Mouse (Mus musculus) gastrocnemius, postnatal 10 days (tissue): Measurements from ENCODE around the gene Plpp7. TPM values are rescaled to one million over a fixed set of nuclear protein-coding genes. Genes with fewer than 3 reads are reported as not detected.
A peak's percentile ranks its signal among the peaks of the same experiment; 100 is the strongest.

Experiments
- DNase-seq: peaks from one replicate; pipeline ENCODE4 v3.0.0; 2021; ENCODE audit warnings: mixed read lengths
- total RNA-seq, 2 experiments: library from RNA; stranded (reverse); gene quantifications; 2 replicates each; pipeline ENCODE4 v1.2.3; 2021

Gene Plpp7
- total RNA-seq, 2 experiments from 2014 or later = 90.3 to 101 TPM

DNA sequence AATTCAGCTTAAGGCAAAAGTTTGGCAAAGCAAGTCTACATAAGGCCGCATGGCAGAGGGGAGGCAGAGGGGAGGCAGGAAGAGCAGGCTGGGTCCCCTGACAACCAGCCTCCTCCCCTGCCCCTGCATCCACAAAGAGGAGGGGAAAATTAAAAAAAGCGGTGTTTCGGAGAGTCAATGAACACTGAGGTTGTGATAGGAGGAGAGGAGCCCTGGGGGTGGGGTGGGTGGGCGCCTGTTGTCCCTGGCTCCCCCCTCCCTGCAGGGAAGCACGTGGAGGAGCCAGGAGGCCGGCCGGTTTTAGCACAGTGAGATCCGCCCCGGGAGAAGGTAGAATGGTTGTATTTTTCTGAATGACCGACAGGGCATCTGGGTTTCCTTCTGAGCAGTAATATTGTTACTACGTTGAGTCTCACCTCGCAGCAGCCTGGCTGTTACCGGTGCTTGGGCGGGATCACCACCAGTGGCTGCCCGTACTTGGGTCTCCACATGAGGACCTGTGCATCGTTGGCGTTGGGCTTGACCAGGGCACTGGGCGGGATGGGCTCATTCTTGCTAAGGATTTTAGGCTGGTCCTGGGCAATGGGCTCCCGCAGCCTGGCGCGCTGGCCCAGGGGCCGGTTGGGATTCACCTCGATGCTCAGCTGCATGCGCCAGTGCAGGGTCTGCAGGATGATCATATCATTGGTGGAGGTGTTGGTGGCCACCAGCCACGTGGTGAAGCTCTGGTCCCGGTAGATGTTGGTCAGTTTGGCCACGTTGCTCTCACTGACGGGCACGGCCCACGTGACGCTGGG is 26.3 kb upstream of the Plpp7 start:
- no peak for DNase-seq

DNA sequence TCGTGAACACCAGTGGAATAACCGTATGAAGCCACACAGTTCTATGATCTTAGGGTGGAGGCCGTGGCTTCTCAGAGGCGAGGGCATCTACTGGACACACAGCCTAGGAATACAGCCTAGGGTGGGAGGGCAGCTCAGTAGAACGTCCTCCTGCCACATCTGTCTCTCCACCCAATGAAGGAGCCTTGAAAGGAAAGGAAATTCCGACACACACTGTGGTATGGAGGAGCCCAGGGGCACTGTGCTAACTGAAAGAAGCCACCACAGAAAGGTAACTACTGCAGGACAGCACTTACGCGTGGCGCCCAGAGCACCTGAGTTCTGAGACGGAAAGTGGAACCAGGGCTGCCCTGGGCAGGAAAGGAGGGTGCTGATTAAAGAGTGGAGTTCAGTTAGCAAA is 24.6 kb upstream of the Plpp7 start:
- DNase-seq = no peak

DNA sequence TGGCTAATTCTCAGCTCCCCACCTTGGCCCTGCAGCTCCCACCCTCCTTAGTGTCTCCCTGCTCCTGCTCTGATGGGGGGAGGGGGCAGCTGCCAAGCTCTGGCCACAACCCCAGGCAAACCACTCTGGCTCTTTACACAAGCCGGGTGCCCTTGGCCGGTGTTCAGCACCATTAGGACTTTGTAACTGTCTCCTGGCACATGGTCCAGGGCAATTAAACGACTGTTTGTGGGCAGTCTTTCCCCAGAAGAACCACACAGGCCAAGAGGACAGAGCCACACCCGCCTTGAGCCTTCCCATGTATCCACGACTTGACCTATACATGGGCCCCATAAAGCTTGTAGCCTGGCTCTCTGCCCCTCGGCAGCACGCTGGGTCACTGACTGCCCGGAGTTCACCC is 20.9 kb upstream of the Plpp7 start:
- DNase-seq = peak; percentile 49

DNA sequence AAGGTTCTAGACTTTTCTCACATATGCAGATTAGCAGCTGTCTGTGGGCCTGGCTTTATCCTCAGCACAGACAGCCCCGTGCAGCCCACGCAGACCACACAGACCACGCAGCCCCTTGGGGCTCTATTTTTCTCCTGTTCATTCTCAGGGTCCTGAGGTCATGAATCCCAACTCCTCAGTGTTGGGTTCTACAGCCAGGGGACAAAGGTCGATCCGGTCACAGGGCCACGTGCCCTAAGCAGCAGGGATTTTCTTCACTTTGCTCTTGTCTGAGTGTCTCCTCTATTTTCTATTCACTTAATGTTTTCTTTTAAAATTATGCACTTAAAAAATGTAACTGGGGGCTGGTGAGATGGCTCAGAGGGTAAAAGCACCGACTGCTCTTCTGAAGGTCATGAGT is 20.0 kb upstream of the Plpp7 start:
- no peak for DNase-seq

DNA sequence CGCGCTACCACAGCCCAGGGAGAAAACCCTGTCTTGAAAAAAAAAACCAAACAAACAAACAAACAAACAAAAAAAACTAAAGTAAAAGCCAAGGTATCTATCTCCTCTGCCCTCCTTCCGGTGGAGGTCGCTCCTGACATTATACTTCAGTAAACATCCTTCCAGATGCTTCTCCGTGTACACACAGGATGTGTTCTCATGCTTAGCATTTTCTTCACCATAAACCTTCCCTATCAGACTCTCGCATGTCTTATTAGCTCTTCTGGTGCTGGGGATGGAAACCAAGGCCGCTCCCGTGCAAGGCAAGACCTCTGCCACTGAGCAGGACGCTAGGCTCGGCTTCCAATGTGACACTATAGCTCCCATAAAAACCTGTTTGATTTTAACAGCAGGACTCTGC is 17.6 kb upstream of the Plpp7 start:
- no peak for DNase-seq

GRCm38 (mm10) chr2:32078522-32078921 is 16.8 kb upstream of the Plpp7 start:
- DNase-seq = peak; percentile 31

- DNase-seq = peak; percentile 50
Observed at GRCm38 (mm10) chr2:32079191-32079725, 16.1 kb upstream of the Plpp7 start.

- DNase-seq = no peak
Observed at GRCm38 (mm10) chr2:32080681-32081080, 14.6 kb upstream of the Plpp7 start.

DNA sequence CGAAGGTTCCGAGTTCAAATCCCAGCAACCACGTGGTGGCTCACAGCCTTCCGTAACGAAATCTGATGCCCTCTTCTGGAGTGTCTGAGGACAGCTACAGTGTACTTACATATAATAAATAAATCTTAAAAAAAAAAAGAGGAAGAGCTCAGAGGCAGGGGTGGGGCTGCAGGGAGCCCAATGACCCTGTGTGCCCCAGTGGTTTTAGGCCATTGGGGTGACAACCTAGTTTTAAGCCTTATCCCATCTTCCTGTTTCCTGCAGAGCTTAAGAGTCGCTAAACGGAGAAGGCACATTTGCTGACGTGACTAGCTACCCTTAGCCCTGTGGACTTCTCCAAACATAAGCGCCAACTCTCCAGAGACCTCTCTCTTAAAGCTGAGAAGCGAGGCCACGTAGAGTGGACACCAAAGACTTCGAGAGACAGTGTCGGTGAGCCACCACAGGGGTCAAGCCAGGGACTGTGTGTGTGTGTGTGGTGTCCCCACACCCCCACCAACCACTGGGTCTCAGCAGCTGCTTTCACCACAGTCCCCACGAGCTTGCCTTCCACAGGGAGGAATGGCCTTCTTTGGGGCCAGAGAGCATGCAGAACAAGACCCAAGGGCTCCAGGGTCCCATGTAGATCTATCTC is 13.9 kb upstream of the Plpp7 start:
- no peak for DNase-seq

DNA sequence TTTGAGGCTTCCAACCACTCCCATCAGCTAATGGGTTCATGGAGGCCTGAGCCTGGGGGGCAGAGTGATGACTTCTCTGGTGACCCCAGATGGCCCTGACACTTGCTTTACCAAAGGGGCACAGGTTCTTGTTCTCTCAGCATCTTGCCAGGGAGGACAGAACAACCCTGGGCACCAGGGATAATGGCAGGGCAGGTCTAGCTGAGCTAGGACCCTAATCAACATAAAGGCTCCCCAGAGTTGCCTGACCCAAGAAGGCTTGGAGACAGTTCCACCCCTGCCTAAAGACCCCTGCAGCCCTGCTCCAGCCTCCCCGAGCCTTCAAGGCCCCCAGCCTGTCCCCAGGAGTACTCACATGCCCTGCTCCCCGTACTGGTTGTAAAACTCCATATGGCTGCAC is 13.1 kb upstream of the Plpp7 start:
- DNase-seq = no peak

- DNase-seq = peak; percentile 60
Observed at GRCm38 (mm10) chr2:32083159-32084011, 11.9 kb upstream of the Plpp7 start.

- peak; percentile 42 for DNase-seq
Observed at GRCm38 (mm10) chr2:32084111-32084871, 11.0 kb upstream of the Plpp7 start, which contains the start of gene Fam78a. TSS of gene Fam78a (minus strand) at chr2:32084857.

GRCm38 (mm10) chr2:32084872-32085199 is 10.5 kb upstream of the Plpp7 start:
- DNase-seq = no peak

GRCm38 (mm10) chr2:32085231-32085630 is 10.1 kb upstream of the Plpp7 start:
- DNase-seq = no peak

DNA sequence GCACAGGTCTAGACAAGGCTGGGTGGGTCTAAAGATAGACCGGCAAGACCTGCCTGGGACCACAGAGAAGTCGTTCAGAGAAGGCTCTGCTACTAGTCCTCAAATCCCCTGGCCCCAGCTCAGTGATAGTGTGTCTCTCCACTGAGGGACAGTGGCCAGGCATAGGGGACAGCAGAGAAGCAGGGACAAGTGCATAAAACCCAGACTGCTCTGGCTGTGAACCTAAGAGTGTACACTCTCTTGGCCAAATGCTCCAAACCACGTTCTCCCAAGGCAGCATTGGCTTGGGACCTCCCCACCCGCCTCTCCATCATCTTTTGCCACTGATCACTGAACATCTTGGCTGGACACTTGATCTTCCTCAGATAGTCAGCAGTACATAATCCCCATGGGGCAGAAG is 7.7 kb upstream of the Plpp7 start:
- DNase-seq = no peak

GRCm38 (mm10) chr2:32088372-32088981 is 6.9 kb upstream of the Plpp7 start:
- peak; percentile 67 for DNase-seq

- DNase-seq = no peak
Observed at GRCm38 (mm10) chr2:32089606-32090005, 5.7 kb upstream of the Plpp7 start.

GRCm38 (mm10) chr2:32090145-32090544 is 5.2 kb upstream of the Plpp7 start:
- no peak for DNase-seq

- no peak for DNase-seq
Observed at GRCm38 (mm10) chr2:32091956-32092355, 3.4 kb upstream of the Plpp7 start.

GRCm38 (mm10) chr2:32094001-32094707 is 1.2 kb upstream of the Plpp7 start:
- DNase-seq = no peak

- peak; percentile 59 for DNase-seq
Observed at GRCm38 (mm10) chr2:32096122-32096420, 743 bp downstream of the Plpp7 start.
